Mouse (Mus musculus) liver, adult 2 months (tissue): ENCODE results near the gene Prr5l.

ENCODE experiments used
- CTCF ChIP-seq: fragments of 200-500 bp; IDR thresholded peaks from 2 replicates; pipeline ENCODE4 v1.5.1; 2011; ENCODE audit warnings: low read depth, low read length, control low read depth
- POLR2A ChIP-seq: fragments of 200-500 bp; IDR thresholded peaks from 2 replicates; pipeline ENCODE4 v1.6.1; 2011; ENCODE audit warnings: low read length, control low read depth; ENCODE audit not compliant: insufficient read depth; ENCODE audit errors: extremely low read depth

DNA sequence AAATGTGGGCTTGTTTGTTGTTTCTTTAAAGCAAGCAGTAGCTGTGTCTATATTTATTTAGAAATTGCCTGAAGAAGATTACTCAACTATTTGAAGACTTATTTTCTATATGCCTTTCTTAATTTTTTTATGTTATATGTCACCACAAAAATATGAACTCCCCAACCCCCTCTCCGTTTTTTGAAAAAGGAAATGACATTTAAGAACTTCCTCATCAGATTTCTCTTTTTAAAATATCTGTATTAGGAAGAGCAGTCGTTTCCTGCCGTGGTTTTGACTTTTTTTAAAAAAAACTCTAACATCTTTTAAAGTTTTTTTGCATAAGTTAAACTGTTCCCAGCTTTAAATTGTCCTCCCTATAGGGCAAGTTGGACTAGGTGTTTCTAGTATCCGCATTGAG, 183.5 kb downstream of the Prr5l start:
- no peak for TF ChIP-seq CTCF
- TF ChIP-seq POLR2A: no peak
